31 mouse cellular contexts compared by ENCODE assay signal in the genomic region with DNA sequence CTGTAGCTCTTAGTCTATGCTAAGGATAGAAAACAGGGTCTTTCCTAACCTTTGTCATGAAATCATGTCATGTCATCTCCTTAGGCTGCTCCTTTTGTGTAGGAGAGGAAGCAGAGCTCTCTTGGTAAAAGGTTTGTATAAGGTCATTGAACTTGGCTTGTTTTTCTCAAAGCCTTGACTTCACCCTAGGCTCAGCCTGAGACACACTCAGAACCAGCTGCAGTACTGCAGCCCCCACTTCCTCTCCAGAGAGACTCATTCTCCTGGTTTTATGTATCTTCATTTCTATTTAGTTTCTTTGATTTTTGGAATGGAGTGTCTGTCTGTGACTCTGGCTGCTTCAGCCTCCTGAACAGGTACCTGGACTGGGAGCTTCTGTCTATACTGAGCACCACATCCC. TPM values are rescaled to one million over a fixed set of nuclear protein-coding genes. Genes with fewer than 3 reads are reported as not detected.
DNase-seq lines count a peak whose midpoint lies in the region; ATAC-seq and TF ChIP-seq lines count a peak whose summit lies in the region.
"Had no signal": no experiment of that assay in that cellular context is flagged by ENCODE, and none has a peak within 500 bp of the region (broad histone marks: within the 10 kb centered on the region; RNA-seq: fewer than 3 reads in every experiment).

No protein-coding gene starts in this region.

- no peaks in the 10 kb centered on the region for H3K27me3 ChIP-seq in spleen, adult 2 months (ENCODE audit: control insufficient read depth, insufficient read depth, low read length)
- H3K27me3 ChIP-seq in kidney, embryonic 15.5 days = peaks cover 2% of the 10 kb centered on the region; the same call in 1 of the 2 replicates
- H3K27me3 ChIP-seq: embryonic facial prominence, embryonic 13.5 days; heart, embryonic 15.5 days; hindbrain, embryonic 15.5 days; intestine, embryonic 15.5 days; limb, embryonic 12.5 days; liver, embryonic 12.5 days; midbrain, embryonic 12.5 days had no signal

- DNase-seq in gastrocnemius, adult 2 months = no peak
- no peak for DNase-seq in gastrocnemius, postnatal 36 days
- DNase-seq in spleen, adult 2 months (ENCODE audit: low read depth in 1 of 2, low spot score in 2 of 2) = peak in 1 of 2 experiments; percentile 45
- no peak for DNase-seq in spleen, adult 18-20 months
- DNase-seq in A20 (ENCODE audit: low read depth, low spot score) = peak; percentile 64
- no peak for DNase-seq in urinary bladder, postnatal 14 days (ENCODE audit: low spot score)
- DNase-seq: adrenal gland, postnatal 14 days; cerebellum, adult 2 months; cerebellum, postnatal 36 days; embryo, embryonic 11 days; kidney, adult 8-10 months; kidney, postnatal 14 days; lung, adult 2 months; lung, postnatal 14 days had no signal

- peaks cover 14% of the 10 kb centered on the region for H3K4me1 ChIP-seq in spleen, adult 2 months (ENCODE audit: control insufficient read depth, insufficient read depth, insufficient read length)
- no peaks in the 10 kb centered on the region for H3K4me1 ChIP-seq in kidney, embryonic 15.5 days
- H3K4me1 ChIP-seq: embryonic facial prominence, embryonic 13.5 days; heart, embryonic 15.5 days; hindbrain, embryonic 15.5 days; intestine, embryonic 15.5 days; limb, embryonic 12.5 days; liver, embryonic 12.5 days; midbrain, embryonic 12.5 days had no signal

- H3K4me3 ChIP-seq in gastrocnemius, adult 2 months = no peak overlapping the region
- H3K4me3 ChIP-seq in spleen, adult 2 months (ENCODE audit: extremely low read depth, insufficient read depth, insufficient read length) = no peak overlapping the region
- no peak overlapping the region for H3K4me3 ChIP-seq in kidney, embryonic 15.5 days (replicated peaks)
- H3K4me3 ChIP-seq: embryonic facial prominence, embryonic 13.5 days; erythroblast, embryonic 14.5 days; heart, embryonic 15.5 days; hindbrain, embryonic 15.5 days; intestine, embryonic 15.5 days; limb, embryonic 12.5 days; liver, embryonic 12.5 days; midbrain, embryonic 12.5 days had no signal

- H3K9ac ChIP-seq in kidney, embryonic 15.5 days = no peak overlapping the region
- H3K9ac ChIP-seq: embryonic facial prominence, embryonic 13.5 days; heart, embryonic 15.5 days; hindbrain, embryonic 15.5 days; intestine, embryonic 15.5 days; limb, embryonic 12.5 days; liver, embryonic 12.5 days; midbrain, embryonic 12.5 days had no signal

- ATAC-seq in CD4-positive, CD25-positive, alpha-beta regulatory T cell, adult 4 months = peak; percentile 31
- ATAC-seq in kidney, embryonic 15.5 days (replicated peaks; ENCODE audit: low FRiP score) = no peak
- ATAC-seq: intestine, embryonic 15.5 days; liver, embryonic 12.5 days had no signal

- H3K4me2 ChIP-seq in kidney, embryonic 15.5 days = no peak overlapping the region
- H3K4me2 ChIP-seq: embryonic facial prominence, embryonic 13.5 days; heart, embryonic 15.5 days; hindbrain, embryonic 15.5 days; intestine, embryonic 15.5 days; limb, embryonic 12.5 days; liver, embryonic 12.5 days; midbrain, embryonic 12.5 days had no signal

- H3K36me3 ChIP-seq in spleen, adult 2 months (ENCODE audit: control insufficient read depth, insufficient read depth, low read length) = no peaks in the 10 kb centered on the region
- no peaks in the 10 kb centered on the region for H3K36me3 ChIP-seq in kidney, embryonic 15.5 days
- H3K36me3 ChIP-seq: embryonic facial prominence, embryonic 13.5 days; heart, embryonic 15.5 days; hindbrain, embryonic 15.5 days; intestine, embryonic 15.5 days; limb, embryonic 12.5 days; liver, embryonic 12.5 days; midbrain, embryonic 12.5 days had no signal

- intact Hi-C loops in gastrocnemius, adult 2 months (cut with DNase I) = no loop called here
- intact Hi-C loops in gastrocnemius, postnatal 36 days (cut with DNase I) = no loop called here

- TF ChIP-seq POLR2A in spleen, adult 2 months (IDR thresholded peaks at IDR 0.05; ENCODE audit: low read depth, low read length) = no peak

- no peak for TF ChIP-seq CTCF in gastrocnemius, adult 2 months (IDR thresholded peaks at IDR 0.05)
- TF ChIP-seq CTCF in spleen, adult 2 months (IDR thresholded peaks at IDR 0.05; ENCODE audit: extremely low read depth, insufficient read depth, insufficient read length, insufficient replicate concordance) = no peak

- H3K9me3 ChIP-seq in kidney, embryonic 15.5 days (replicated peaks) = no peaks in the 10 kb centered on the region
- H3K9me3 ChIP-seq: embryonic facial prominence, embryonic 13.5 days; heart, embryonic 15.5 days; hindbrain, embryonic 15.5 days; intestine, embryonic 15.5 days; limb, embryonic 12.5 days; liver, embryonic 12.5 days; midbrain, embryonic 12.5 days had no signal

- H3K27ac ChIP-seq in gastrocnemius, adult 2 months = peak overlapping the region; percentile 68
- peak overlapping the region; percentile 50; the same call in 1 of the 2 replicates for H3K27ac ChIP-seq in spleen, adult 2 months (ENCODE audit: insufficient read depth, low read length)
- no peak overlapping the region for H3K27ac ChIP-seq in kidney, embryonic 15.5 days
- H3K27ac ChIP-seq: embryonic facial prominence, embryonic 13.5 days; heart, embryonic 15.5 days; hindbrain, embryonic 15.5 days; intestine, embryonic 15.5 days; limb, embryonic 12.5 days; liver, embryonic 12.5 days; midbrain, embryonic 12.5 days had no signal

RNA-seq across cellular contexts. Expression of gene Msgn1, which starts 6.0 kb away (rescaled TPM):
- total RNA-seq in gastrocnemius, adult 2 months (2021) = not detected
- not detected for total RNA-seq in gastrocnemius, postnatal 36 days (2021)
- 0.23 and 0.26 TPM in 2 replicates for polyA plus RNA-seq in spleen, adult 2 months (2012; rRNA removed)
- polyA plus RNA-seq in CD4-positive, CD25-positive, alpha-beta regulatory T cell, adult 4 months (2017; shearing (Covaris generic)) = under 1 TPM in 1 of 2 experiments, not detected in 1; 0.73 TPM
- not detected in 2 replicates for polyA plus RNA-seq in kidney, embryonic 15.5 days (2015; fragmentation: Nextera tagmentation; extraction: Ambion mirVana)
- total RNA-seq: adrenal gland, postnatal 14 days; heart, adult 18-20 months; hematopoietic stem cell, adult 5-6 weeks; layer of hippocampus, adult 8-10 months; left cerebral cortex, postnatal 14 days; neutrophil, adult 5-6 weeks had no signal
- polyA plus RNA-seq: C2C12; cerebellum, adult 2 months; embryonic facial prominence, embryonic 13.5 days; erythroblast, embryonic 14.5 days; heart, embryonic 15.5 days; hindbrain, embryonic 15.5 days; intestine, embryonic 15.5 days; limb, embryonic 12.5 days; liver, embryonic 12.5 days; lung, adult 2 months; midbrain, embryonic 12.5 days; testis, adult 2 months had no signal

RNA-seq across cellular contexts. Expression of gene Gen1, which starts 50.8 kb away (rescaled TPM):
- total RNA-seq in gastrocnemius, adult 2 months (2021) = 1 to 10 TPM; 2.2 to 3.2 TPM
- 1 to 10 TPM; 2.3 to 2.7 TPM for total RNA-seq in gastrocnemius, postnatal 36 days (2021)
- 0.28 and 0.33 TPM in 2 replicates for polyA plus RNA-seq in spleen, adult 2 months (2012; rRNA removed)
- 1 to 10 TPM; 1.2 to 1.5 TPM for polyA plus RNA-seq in CD4-positive, CD25-positive, alpha-beta regulatory T cell, adult 4 months (2017; shearing (Covaris generic))
- polyA plus RNA-seq in kidney, embryonic 15.5 days (2015; fragmentation: Nextera tagmentation; extraction: Ambion mirVana) = 9.6 and 11.4 TPM in 2 replicates

RNA-seq across cellular contexts. Expression of gene Smc6, which starts 50.9 kb away (rescaled TPM):
- total RNA-seq in gastrocnemius, adult 2 months (2021) = 10 to 100 TPM; 30.3 to 43.4 TPM
- 10 to 100 TPM; 24.9 to 36.5 TPM for total RNA-seq in gastrocnemius, postnatal 36 days (2021)
- 3.9 and 9.5 TPM in 2 replicates for polyA plus RNA-seq in spleen, adult 2 months (2012; rRNA removed)
- polyA plus RNA-seq in CD4-positive, CD25-positive, alpha-beta regulatory T cell, adult 4 months (2017; shearing (Covaris generic)) = 100 to 1,000 TPM; 119 to 222 TPM
- polyA plus RNA-seq in kidney, embryonic 15.5 days (2015; fragmentation: Nextera tagmentation; extraction: Ambion mirVana) = 142 and 147 TPM in 2 replicates

Comparison
In these comparisons a context has a peak if more than half of its experiments do, and no peak if none do; other contexts are left out.
1. RNA of gene Smc6, which starts 50.9 kb away (polyA plus RNA-seq): 119 to 222 TPM in CD4-positive, CD25-positive, alpha-beta regulatory T cell, adult 4 months and 142 to 147 TPM in kidney, embryonic 15.5 days; 3.9 to 9.5 TPM in spleen, adult 2 months; every median in the first group is over 10 times any median in the second.